Mouse (Mus musculus) CD4-positive naive resting alpha-beta T cell, adult 76 days (primary cell): Measurements from ENCODE around the gene Lypd6b. TPM values are rescaled to one million over a fixed set of nuclear protein-coding genes. Genes with fewer than 3 reads are reported as not detected.

Experiments
- total RNA-seq: library from RNA; stranded (reverse); gene quantifications from one replicate; pipeline ENCODE4 v1.2.4, GENCODE M21; 2023

Gene Lypd6b
- 12.2 TPM for total RNA-seq

GRCm38 (mm10) chr2:49787376-49788050 lies at the start of gene Lypd6b:
Gene Lypd6b (plus strand): TSS chr2:49787688.

Other genes with a start within 250 kb of the Lypd6b start
- 3.2 TPM for gene Kif5c, start 168.4 kb upstream of the Lypd6b start, total RNA-seq